Mouse (Mus musculus) heart, postnatal 4 days (tissue): ENCODE measurements around the gene Adig. TPM values are rescaled to one million over a fixed set of nuclear protein-coding genes. Genes with fewer than 3 reads are reported as not detected.
A peak's percentile ranks its signal among the peaks of the same experiment; 100 is the strongest.

Experiments
- DNase-seq: peaks from one replicate; pipeline ENCODE4 v3.0.0; 2021
- total RNA-seq, 2 experiments: library from RNA; stranded (reverse); gene quantifications; 2 replicates each; pipeline ENCODE4 v1.2.3; 2021

Adig gene
- total RNA-seq, 2 experiments from 2014 or later = 0.61 to 1.1 TPM

GRCm38 (mm10) chr2:158541286-158541685 is 38.9 kb downstream of the Adig start:
- no peak for DNase-seq

DNA sequence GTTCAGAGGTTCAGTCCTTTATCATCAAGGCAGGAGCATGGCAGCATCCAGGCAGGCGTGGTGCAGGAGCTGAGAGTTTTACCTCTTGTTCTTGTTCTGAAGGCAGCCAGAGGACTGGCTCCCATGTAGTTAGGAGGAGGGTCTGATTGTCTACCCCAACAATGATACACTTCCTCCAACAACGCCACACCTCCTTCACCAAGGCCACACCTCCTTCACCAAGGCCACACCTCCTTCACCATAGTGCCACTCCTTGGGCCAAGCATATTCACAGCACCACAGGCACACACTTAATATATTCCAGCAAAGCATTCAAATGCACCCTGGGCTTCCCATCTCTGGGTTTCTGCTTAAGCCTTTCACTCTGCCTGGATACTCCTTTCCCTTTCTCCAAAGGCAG is 42.9 kb downstream of the Adig start:
- DNase-seq = no peak

- peak; percentile 82 for DNase-seq
These were observed 44.3 kb downstream of the Adig start for GRCm38 (mm10) chr2:158546751-158547150.

- DNase-seq = peak; percentile 86
These were observed 47.7 kb downstream of the Adig start for GRCm38 (mm10) chr2:158550067-158550466.

GRCm38 (mm10) chr2:158554366-158554765 is 52.0 kb downstream of the Adig start:
- no peak for DNase-seq

DNA sequence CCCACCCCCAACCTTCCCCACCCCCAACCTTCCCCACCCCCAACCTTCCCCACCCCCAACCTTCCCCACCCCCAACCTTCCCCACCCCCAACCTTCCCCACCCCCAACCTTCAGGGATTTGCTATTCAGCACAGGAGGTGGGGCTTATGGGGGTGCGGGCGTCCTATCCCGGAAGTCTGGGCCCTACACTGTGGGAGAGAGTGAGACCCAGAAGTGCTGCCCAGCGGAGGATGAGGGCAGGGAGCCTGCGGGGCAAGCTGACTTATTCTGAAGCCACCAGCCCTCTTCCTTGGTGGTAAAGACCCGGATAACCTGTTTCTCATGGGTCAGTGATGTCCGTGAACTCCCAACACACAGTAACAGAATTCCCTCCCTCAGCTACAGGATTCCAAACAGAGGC is 52.8 kb downstream of the Adig start:
- DNase-seq = peak; percentile 30

DNA sequence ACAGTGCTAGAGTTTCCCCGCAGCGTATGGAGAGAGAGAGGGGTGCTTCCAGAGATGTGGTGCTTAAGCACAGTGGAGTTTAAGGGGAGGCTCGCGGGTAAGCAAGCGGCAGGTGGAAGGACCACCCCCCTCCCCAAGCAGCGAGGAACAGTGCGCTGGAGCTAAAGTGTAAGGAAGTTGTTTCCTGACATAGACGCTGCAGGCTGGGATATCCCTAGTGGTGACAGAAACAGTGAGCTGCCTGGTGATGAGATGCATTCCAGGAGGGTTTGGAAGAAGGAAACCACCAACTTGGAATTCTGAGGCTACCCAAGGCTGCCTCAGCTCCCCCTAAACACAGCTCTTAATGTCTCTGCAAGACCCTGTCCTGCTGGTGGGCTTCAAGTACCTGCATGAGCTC is 53.4 kb downstream of the Adig start:
- DNase-seq = no peak

DNA sequence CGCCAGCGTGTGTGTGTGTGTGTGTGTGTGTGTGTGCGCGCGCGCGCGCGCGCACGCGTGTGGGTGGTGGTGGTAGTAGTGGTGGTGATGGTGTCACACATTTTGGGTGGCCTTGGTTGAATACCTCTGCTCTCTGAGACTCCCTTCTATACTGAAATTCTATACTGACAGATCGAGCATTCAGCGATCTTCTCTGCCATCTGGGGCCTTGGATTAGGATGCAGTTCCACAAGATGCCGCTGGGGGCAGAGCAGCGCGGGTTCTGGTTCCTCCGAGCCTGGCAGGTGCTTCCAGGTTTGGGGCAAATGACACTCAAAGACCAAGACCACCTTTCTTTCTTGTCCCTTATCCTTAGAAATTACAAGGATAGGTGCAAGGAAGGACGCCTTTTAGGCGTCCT is 53.8 kb downstream of the Adig start:
- DNase-seq = peak; percentile 80

- DNase-seq = no peak
These were observed 54.3 kb downstream of the Adig start for GRCm38 (mm10) chr2:158556750-158557149.

Other genes with a start within 250 kb of the Adig start
- gene Bpi, start 244.5 kb upstream of the Adig start, total RNA-seq = not detected
- 1 to 10 TPM; 6.3 to 6.6 TPM for gene Lbp, start 196.1 kb upstream of the Adig start, total RNA-seq
- gene Snhg11, start 127.0 kb upstream of the Adig start, total RNA-seq = under 1 TPM; 0.05 to 0.52 TPM
- 10 to 100 TPM; 29.2 to 32.9 TPM for gene Ralgapb, start 92.8 kb upstream of the Adig start, total RNA-seq
- gene Arhgap40, start 10.2 kb downstream of the Adig start, total RNA-seq = not detected
- gene Slc32a1, start 108.2 kb downstream of the Adig start, total RNA-seq = not detected
- 1 to 10 TPM; 9.0 to 9.4 TPM for gene Actr5, start 122.3 kb downstream of the Adig start, total RNA-seq
- 10 to 100 TPM; 13.8 to 14.2 TPM for gene Ppp1r16b, start 162.8 kb downstream of the Adig start, total RNA-seq